Mouse (Mus musculus): Measurements from ENCODE around the gene 4930522H14Rik. TPM values are rescaled to one million over a fixed set of nuclear protein-coding genes. Genes with fewer than 3 reads are reported as not detected.

4930522H14Rik gene
- polyA plus RNA-seq, 1 experiment from 2014 or later = not detected

- no peak overlapping the region for H3K4me2 ChIP-seq
- H3K9me3 ChIP-seq (ENCODE audit: control insufficient read depth, low read length) = no peaks in the 10 kb centered on the region
- no peaks in the 10 kb centered on the region for H3K27me3 ChIP-seq (replicated peaks; ENCODE audit: control insufficient read depth, insufficient read depth, low read length)
- H3K4me1 ChIP-seq (replicated peaks; ENCODE audit: control insufficient read depth, insufficient read depth, low read length) = peaks cover 2% of the 10 kb centered on the region; the same call in 1 of the 2 replicates
- DNase-seq (ENCODE audit: low spot score) (no peak), ATAC-seq (replicated peaks; ENCODE audit: low FRiP score) (no peak; the same call in 1 of the 2 replicates)
- no peak overlapping the region for H3K9ac ChIP-seq (ENCODE audit: low read depth, low read length)
- 0 out of 2 replicates have a peak, but pooled peaks cover 5% of the 10 kb centered on the region for H3K36me3 ChIP-seq (ENCODE audit: control insufficient read depth, insufficient read depth, low read length)
- H3K4me3 ChIP-seq (ENCODE audit: low read depth, low read length) = no peak overlapping the region
- H3K27ac ChIP-seq (ENCODE audit: low read depth, low read length) = no peak overlapping the region
Measured at GRCm38 (mm10) chr4:109467687-109468086, 63.4 kb downstream of the 4930522H14Rik start.

GRCm38 (mm10) chr4:109463892-109464291 lies 67.2 kb downstream of the 4930522H14Rik start:
- 0 out of 2 replicates have a peak, but pooled peaks cover 2% of the 10 kb centered on the region for H3K4me1 ChIP-seq (replicated peaks; ENCODE audit: control insufficient read depth, insufficient read depth, low read length)
- no peaks in the 10 kb centered on the region for H3K9me3 ChIP-seq (ENCODE audit: control insufficient read depth, low read length)
- ATAC-seq (replicated peaks; ENCODE audit: low FRiP score) = no peak
- no peak overlapping the region for H3K27ac ChIP-seq (ENCODE audit: low read depth, low read length)
- H3K36me3 ChIP-seq (ENCODE audit: control insufficient read depth, insufficient read depth, low read length) = no peaks in the 10 kb centered on the region
- H3K9ac ChIP-seq (ENCODE audit: low read depth, low read length) = no peak overlapping the region
- no peak overlapping the region for H3K4me2 ChIP-seq
- no peaks in the 10 kb centered on the region for H3K27me3 ChIP-seq (replicated peaks; ENCODE audit: control insufficient read depth, insufficient read depth, low read length)
- DNase-seq (ENCODE audit: low spot score) = no peak
- H3K4me3 ChIP-seq (ENCODE audit: low read depth, low read length) = no peak overlapping the region

GRCm38 (mm10) chr4:109460421-109461179 lies 70.5 kb downstream of the 4930522H14Rik start:
- no peak overlapping the region for H3K4me3 ChIP-seq (ENCODE audit: low read depth, low read length)
- no peak overlapping the region for H3K4me2 ChIP-seq
- ATAC-seq (replicated peaks; ENCODE audit: low FRiP score) = no peak

GRCm38 (mm10) chr4:109456821-109457220 lies 74.3 kb downstream of the 4930522H14Rik start:
- Histone ChIP-seq H3K36me3 (ENCODE audit: control insufficient read depth, insufficient read depth, low read length) (no peaks in the 10 kb centered on the region), H3K4me1 (replicated peaks; ENCODE audit: control insufficient read depth, insufficient read depth, low read length) (no peaks in the 10 kb centered on the region), H3K9ac (ENCODE audit: low read depth, low read length) (no peak overlapping the region), H3K27me3 (replicated peaks; ENCODE audit: control insufficient read depth, insufficient read depth, low read length) (no peaks in the 10 kb centered on the region), H3K4me3 (ENCODE audit: low read depth, low read length) (no peak overlapping the region), H3K9me3 (ENCODE audit: control insufficient read depth, low read length) (no peaks in the 10 kb centered on the region), H3K27ac (ENCODE audit: low read depth, low read length) (no peak overlapping the region), H3K4me2 (no peak overlapping the region)
- DNase-seq (ENCODE audit: low spot score) (no peak), ATAC-seq (replicated peaks; ENCODE audit: low FRiP score) (no peak)
- WGBS = 89% methylated on average over 6 of the region's 6 CpGs

More at GRCm38 (mm10) chr4:109460421-109461179, 70.5 kb downstream of the 4930522H14Rik start:
- no peaks in the 10 kb centered on the region for H3K4me1 ChIP-seq (replicated peaks; ENCODE audit: control insufficient read depth, insufficient read depth, low read length)
- no peaks in the 10 kb centered on the region for H3K9me3 ChIP-seq (ENCODE audit: control insufficient read depth, low read length)
- H3K27ac ChIP-seq (ENCODE audit: low read depth, low read length) = no peak overlapping the region
- no peak overlapping the region for H3K9ac ChIP-seq (ENCODE audit: low read depth, low read length)
- no peak for DNase-seq (ENCODE audit: low spot score)
- 79% methylated on average over 3 of the region's 3 CpGs for WGBS
- H3K36me3 ChIP-seq (ENCODE audit: control insufficient read depth, insufficient read depth, low read length) = no peaks in the 10 kb centered on the region
- H3K27me3 ChIP-seq (replicated peaks; ENCODE audit: control insufficient read depth, insufficient read depth, low read length) = no peaks in the 10 kb centered on the region

Other genes with a start within 250 kb of the 4930522H14Rik start
- 10.9 and 12.0 TPM in 2 replicates for gene Ttc39a, start 124.7 kb downstream of the 4930522H14Rik start, polyA plus RNA-seq (2014; fragmentation: Nextera tagmentation; extraction: Ambion mirVana)
- 25.0 and 25.2 TPM in 2 replicates for gene Rnf11, start 46.6 kb downstream of the 4930522H14Rik start, polyA plus RNA-seq (2014; fragmentation: Nextera tagmentation; extraction: Ambion mirVana)
- gene Cdkn2c, start 135.9 kb upstream of the 4930522H14Rik start, polyA plus RNA-seq (2014; fragmentation: Nextera tagmentation; extraction: Ambion mirVana) = 6.8 and 7.3 TPM in 2 replicates
- gene Faf1, start 145.3 kb upstream of the 4930522H14Rik start, polyA plus RNA-seq (2014; fragmentation: Nextera tagmentation; extraction: Ambion mirVana) = 28.7 and 32.6 TPM in 2 replicates